Mouse (Mus musculus): Measurements from ENCODE around the gene Gm10837. TPM values are rescaled to one million over a fixed set of nuclear protein-coding genes. Genes with fewer than 3 reads are reported as not detected.

The Gm10837 gene
- total RNA-seq, 1 experiment from 2014 or later = not detected

DNA sequence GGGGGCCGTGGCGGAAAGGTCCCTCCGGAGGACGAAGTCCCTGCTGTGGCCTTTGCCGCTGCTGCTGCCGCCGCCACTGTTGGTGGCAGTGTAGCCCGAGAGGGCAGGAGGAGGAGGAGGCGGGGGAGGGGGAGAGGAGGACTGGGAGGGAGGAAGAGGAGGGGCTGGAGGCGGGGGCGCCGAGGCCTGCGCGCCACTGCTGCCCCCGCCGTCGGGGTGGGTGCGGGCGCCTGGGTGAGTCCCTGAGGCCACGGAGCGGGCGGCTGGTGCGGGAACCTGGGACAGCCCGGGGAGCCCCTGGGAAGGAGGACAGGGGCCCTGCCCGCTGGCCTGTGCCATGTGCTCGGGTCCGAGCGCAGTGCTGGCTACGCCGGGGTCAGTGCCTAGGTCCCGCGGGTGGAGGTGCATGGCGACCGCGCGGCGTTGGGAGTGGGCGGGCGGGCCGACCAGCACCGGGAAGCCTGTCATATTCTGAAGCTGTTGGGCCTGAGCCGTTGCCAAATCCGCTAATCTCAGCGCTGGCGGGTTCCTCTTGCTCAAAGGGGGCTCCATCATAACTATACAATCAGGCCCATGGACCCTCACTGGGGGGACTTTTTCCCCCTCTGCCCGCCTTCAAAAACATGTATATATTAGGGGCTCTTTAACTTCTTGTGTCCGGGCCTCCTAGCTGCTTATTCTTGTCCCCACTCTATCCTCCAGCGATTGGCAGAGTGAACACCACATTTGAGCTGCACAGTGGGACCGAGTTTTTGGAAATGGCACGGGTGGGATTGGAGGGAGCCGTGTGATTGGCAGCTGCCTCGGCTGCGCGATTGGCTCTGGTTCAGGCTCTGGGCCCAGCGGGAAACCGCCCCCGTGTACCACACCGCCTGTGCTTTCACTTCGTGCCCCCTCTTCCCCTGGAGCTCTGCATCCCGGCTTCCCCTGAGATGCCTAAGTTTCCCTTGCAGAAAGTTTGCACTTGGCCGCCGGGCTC is 25.3 kb upstream of the Gm10837 start, which contains the start of gene Zic5:
Zic5 (minus strand) TSS at position 915 of the 979 bp plus-strand sequence.
- no peak for DNase-seq

DNA sequence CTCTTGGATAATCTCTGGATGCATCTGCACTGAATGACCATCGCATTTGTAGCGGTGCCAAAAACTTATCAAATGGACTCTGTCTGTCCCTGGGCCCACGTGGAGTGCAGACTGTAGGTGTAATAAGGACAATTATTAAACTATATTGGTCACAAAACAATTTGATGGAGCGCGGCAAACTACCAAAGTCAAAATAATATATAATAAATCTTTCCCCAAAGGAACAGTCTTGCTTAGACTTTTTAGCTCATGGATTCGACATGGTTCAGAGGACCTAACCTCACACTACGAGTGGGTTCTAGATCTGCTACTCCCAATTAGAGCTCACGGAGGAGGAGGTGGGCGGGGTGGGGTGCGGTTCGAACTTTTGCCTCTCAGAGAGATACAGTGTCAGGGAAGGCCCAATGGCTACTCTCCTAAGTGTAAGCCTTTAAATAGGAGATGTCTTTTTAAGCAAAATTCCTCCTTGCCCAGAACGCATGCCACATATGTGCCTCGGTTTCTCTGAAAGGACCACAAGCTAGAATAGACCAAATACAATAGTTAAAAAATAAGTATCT is 24.4 kb upstream of the Gm10837 start:
- no peak for DNase-seq

DNA sequence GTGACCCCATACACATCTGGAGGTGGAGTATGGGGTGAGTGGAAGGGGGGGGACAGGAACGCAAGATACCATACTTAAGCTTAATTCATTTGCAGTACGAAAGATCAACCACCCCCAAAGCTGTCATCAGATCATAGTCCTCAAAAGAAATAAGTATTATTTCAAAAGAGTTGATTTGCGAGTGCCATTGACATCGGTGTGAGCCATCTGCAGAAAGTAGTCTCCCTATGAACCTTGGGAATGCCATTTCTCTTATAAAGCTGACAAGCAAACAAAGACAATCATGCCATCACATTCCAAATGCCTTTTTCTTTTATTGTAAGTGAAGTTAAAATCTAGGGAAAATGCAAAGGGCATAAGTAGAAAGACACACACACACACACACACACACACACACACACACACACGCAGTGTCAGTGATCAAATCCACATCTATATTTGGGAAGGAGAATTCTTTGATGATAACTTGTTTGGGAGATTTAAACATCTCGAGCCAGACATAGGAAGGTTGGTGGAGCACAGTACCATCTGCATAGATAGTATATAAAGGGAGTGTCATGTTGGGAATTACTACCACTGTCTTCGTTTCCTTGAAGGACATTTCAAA is 23.5 kb upstream of the Gm10837 start:
- no peak for DNase-seq

DNA sequence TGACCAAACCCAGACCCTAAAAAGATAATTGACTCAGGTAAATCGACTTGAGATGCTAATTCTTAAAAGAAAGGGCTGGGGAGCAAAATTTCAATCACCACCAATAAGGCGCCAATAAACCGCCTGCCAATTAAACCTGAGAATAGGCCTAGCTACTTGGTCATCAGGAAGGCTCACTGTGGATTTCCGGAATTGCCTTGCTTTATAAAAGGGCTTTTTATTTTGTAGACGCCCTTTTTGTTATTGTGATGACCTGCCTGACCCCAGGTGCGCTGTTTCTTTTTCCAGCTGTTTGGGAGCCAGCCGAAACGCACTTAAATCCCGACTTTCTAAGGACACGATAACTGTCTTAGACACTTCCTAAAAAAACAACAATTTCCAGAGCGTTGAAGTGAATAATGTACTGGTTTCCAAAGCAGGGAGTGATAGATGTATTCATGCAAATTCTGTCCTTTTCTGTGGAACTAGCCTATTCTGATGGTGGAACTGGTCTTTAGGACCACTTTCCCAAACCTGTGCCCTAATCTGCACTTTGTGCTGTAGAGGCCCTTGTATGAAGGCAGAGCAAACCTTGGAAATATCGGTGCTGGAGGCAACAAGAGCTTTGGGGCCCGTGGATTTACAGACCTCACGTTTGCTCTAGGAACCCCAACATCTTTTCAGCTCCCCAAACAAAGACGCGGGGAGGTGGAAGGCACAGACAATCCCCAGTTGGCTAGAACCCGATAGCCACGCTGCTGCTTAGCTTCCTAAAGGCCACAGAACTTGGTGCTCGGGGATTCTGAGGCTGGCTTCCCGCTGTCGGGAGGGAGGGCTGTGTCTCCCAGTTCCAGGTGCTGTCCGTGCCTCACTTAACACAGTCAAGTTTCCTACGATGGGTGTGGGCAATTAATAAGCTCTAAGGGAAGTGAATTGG is 22.2 kb upstream of the Gm10837 start:
- no peak for DNase-seq

DNA sequence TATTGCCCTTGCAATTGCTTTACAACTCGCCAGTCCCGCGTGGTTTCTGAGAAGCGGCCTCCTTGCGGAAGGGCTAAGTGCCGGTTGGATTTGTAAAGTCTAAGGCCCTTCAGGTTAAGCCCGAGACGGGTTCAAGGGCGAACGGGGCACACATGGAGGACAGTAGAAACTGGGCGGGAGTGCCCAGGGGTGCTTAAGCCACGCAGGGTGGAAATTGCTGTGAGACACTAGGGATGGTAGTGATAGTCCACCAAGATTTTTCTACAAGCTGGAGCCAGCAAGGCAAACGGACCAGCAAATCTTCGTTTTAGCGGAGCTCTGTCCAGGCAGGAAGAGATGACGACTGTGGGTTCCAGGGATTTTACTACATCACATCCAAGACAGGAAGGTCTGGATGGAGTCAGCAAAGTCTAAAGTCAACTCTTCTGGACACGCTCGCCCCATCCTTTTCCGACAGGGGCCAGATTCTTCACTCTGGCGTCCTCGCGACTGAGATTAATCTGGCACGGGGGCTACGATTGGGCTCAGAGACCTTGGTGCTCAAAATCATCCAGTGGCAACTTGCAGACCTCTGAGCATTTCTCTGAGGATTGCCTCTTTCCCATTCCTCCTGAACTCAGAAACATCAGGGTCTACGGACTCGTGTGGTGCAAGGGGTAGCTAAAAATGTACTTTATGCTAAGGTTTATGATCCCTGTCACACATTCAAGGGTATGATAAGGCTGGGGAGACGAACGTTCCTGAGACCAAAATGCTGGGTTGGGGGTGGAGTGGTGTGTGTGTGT is 21.2 kb upstream of the Gm10837 start:
- DNase-seq = no peak

DNA sequence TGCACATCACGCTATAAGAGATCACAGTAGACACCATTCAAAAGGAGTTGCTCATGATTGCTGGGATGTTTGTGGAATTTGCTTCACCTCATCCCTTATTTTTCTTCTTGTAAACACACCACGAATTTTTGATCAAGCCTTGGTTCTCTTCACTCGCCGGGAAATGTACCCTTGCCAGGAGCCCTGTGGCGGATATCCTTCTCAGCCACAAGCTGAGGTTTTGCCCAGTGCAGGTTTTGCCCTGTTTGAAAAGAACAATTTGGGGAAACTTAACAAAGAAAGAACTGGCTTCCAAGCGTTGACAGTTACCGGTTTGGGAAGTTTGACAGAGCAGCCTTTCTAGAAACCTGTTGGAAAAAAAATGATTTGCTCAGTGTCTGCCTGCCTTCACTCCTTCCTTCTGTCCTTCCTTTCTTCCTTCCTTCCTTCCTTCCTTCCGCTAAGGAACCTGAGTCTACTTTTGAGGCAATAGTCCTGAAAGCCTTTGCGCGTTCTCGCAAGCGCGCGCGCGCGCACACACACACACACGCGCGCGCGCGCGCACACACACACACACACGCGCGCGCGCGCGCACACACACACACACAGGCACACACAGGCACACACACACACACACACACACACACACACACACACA is 18.8 kb upstream of the Gm10837 start:
- no peak for DNase-seq

DNA sequence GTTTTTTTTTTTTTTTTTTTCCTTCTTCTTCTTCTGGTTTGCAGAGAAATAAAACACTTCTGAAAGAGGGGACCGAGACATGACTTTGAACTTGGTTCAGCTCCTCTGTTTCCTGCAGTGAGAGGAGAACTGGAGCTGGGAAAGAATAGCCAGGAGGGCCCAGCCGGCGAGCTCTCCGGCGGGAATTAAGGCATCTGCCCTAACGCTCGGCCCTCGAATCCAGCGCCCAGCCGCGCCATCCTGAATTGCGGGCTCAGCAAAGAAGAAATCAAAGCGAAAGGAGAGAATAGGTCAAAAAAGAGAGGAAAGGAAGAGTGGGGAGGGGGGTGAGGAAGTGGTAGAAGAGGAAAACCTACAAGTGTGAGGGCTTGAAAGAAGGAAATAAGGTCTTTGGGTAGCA is 18.2 kb upstream of the Gm10837 start:
- DNase-seq = no peak

DNA sequence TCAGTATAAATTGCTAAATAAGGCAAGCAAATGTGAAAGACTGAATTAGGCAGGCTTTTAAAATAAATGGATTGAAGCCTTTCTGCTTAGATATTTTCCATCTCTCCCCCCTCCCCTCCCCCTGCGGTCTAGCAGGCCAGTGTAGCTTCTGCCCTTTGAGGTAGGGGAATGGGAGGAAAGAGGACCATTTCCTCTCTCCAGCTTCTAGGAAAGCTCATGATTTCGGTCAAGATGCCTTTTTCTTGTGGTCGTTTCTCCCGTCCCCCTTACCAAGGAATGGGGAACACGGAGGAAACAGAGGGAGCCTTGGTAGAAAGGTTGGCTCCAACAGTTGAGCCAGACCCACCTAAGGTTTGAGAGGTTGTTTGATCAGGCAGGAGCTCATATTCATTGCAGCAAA is 17.7 kb upstream of the Gm10837 start:
- no peak for DNase-seq

DNA sequence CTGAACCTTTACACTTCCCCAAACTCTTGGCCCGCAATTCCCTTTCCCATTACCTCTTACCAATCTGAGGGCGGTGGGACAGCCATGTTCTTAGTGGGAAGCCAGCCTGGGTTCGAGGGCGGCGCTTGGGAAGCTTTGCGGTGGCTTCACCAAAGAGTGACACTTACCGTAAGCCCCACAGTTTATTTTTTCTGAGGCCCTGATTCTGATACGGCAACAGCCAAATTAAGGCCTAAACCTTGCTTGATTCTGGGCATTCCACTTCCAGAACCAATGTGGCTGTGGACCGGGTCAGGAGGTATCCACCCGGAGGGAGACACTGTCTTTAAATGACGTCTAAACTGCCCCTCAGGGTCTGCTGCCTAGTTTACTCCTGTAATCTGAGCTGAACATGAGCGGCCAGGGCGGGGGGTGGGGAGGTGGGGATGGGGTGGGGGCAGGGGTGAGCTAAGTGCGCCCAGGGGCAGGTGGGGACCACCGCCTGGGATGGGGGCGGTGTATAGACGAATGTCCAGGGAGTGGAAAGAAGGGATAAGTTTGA is 17.1 kb upstream of the Gm10837 start:
- no peak for DNase-seq

DNA sequence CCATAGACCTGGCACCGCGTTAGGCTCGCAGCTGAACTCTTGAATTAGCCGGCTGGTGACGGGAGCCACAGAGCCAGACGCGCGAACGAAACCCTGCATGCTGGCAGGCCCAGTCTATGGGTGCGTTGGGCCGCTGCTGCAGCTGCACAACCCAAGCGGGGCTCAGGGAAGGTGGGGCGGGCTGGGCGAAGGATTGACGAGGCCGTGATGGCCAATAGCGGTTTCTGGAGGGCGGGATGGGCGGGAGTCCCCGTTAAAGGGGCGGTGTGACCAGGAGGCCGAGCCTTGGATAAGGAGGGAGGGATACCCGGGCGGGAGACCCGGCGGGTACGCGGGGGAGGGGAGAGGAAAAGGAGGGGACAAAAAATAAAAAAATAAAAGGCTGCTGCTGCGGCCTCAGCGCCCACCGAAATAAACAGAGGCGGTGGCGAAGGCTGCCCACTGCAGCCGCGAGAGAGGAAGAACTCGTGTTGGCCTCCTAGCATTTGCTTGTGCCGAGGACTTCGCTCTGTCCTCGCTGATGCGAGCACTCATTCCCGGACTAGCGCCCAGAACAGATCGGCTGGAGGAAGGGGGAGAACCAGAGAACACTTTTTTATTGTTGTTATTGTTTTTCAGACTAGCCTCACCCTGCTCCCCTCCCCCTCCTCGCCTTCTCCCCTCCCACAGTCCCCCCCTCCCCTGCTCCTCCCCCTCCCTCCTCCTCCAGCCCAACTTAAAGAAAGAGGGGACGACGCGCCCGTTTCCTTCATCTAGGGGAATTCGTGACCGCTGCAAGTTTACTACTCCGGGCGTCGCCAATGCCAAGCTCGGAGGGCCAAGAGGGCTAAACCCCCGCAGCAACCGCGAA is 16.1 kb upstream of the Gm10837 start:
- no peak for DNase-seq

DNA sequence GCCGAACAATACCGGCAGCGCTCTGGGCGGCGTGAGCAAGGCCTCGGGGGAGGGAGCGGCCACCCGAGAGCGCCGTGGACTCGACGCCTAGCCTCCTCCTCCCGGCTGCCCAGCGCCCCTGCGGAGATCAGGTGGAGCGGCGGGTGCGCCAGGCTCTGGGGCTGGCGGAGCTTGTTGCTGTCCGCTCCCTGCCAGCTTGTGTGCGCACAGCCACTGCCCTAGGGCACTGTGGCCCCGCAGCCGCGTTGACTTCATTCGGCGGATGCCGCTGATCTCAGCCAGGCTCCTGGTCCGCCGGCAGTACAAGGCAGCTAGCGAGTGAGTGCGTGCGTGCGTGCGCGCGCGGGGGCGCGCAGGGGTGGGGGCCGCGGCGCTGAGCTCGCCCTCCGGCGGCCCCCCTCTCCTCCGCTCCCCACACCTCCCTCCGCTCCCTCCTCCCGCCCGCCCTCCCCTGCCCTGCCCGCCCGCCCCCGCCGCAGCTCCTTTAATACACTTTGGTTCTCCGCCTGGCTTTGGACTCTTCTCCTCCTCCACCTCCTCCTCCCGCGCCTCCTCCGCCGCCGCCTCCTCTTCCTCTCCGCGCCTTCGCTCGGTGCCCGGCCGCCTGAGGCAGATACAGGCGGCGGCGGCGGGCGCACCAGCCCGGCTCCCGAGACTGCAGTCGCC is 15.4 kb upstream of the Gm10837 start, which contains the start of gene Zic2:
Zic2 (plus strand) TSS at position 545 of the 666 bp plus-strand sequence.
- peak; percentile 44 for DNase-seq

DNA sequence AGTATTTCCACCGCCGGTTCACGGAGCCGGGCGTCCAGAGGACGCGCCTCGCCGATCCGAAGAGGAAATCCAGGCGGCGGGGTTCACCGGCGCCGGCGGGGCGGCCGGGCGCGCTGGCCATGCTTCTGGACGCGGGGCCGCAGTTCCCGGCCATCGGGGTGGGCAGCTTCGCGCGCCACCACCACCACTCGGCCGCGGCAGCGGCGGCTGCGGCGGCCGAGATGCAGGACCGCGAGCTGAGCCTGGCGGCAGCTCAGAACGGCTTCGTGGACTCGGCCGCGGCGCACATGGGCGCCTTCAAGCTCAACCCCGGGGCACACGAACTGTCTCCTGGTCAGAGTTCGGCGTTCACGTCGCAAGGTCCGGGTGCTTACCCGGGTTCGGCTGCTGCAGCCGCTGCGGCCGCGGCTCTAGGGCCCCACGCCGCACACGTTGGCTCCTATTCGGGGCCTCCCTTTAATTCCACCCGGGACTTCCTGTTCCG is 14.8 kb upstream of the Gm10837 start:
- no peak for DNase-seq

DNA sequence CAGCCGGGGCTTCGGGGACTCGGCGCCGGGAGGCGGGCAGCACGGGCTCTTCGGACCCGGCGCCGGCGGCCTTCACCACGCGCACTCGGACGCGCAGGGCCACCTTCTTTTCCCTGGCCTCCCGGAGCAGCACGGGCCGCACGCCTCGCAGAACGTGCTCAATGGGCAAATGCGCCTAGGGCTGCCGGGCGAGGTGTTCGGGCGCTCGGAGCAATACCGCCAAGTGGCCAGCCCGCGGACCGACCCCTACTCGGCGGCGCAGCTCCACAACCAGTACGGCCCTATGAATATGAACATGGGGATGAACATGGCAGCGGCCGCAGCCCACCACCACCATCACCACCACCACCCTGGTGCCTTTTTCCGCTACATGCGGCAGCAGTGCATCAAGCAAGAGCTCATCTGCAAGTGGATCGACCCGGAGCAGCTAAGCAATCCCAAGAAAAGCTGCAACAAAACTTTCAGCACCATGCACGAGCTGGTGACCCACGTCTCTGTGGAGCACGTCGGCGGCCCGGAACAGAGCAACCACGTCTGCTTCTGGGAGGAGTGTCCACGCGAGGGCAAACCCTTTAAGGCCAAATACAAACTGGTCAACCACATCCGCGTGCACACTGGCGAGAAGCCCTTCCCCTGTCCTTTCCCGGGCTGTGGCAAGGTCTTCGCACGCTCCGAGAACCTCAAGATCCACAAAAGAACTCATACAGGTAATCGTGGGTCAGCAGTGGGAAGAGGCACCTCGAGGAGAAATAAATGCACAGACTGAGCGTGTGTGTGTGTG is 14.2 kb upstream of the Gm10837 start:
- no peak for DNase-seq

DNA sequence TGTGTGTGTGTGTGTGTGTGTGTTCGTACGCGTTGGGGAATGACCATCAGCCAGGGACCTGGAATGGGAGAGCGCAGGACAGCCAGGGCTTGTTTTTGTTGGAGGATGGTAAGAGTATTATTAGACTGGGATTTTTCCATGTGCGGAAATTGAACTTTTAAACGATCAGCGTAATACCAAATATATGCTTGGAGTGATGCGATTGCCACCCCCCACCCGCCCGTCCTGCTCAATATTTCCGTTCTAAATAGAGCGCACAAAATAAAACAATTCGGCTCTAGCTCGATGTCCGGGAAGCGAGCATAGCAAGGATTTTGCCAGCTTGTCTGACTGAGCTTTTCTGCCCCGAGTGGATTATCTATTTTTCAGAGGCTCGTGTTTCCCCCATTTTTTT is 13.6 kb upstream of the Gm10837 start:
- no peak for DNase-seq

DNA sequence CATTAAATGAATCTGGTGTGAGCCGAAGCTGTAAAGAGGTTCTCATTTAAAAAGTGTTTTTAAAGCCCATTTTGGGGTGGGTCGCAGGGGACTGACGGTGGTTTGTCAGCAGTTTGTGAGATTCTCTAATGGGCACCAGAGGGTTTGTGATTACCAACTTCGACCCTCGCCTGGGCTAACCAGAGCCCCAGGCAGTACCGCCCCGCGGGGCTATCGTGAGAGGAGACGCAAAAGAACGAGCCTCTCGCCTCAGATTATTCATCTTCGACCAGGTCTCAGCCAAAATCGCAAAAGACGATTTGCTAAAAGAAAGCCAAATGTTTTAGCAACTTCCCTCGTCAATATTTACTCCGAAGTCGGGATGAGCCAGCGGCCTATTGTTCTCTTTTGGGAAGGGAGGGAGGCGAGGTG is 13.1 kb upstream of the Gm10837 start:
- no peak for DNase-seq

DNA sequence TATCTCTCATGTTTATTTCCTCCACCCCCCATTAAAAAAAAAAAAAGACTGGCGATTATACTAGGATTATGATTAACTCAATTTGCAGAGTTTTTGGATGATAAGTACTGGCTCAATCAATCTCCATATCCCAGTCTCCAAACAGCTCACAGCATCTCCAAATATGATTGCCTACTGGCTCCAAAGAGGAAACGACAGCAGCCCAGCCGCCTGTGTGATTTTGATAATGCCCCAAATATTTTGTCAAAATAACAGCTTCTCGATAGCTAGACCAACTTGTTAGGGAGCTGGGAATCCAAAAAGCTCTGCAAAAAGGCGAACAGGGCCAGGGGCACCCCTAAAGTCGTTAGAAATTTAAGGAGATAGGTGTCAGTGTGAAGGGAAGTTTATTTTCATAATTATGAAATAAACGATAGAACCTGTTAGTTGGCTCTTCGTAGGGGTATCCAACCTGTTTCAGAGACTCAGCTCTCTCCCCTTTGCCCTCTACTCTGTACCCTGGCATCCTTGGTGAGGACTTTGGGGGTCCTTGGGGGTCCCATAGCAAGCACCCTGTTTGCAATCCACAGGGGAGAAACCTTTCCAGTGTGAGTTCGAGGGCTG is 12.3 kb upstream of the Gm10837 start:
- no peak for DNase-seq

DNA sequence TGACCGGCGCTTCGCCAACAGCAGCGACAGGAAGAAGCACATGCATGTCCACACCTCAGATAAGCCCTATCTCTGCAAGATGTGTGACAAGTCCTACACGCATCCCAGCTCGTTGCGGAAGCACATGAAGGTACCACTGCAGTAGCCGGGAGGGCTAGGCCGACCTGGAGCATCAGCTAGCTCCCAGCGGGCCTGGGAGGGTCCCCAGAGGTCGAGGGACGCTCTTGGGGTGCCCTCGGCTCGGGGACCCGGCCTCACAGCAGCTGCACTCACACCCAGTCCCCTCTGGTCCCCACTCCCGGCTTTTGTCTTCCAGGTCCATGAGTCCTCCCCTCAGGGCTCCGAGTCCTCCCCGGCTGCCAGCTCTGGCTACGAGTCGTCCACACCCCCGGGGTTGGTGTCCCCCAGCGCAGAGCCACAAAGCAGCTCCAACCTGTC is 11.8 kb upstream of the Gm10837 start:
- DNase-seq = no peak

Data from adrenal gland, postnatal 14 days (tissue).